Mouse (Mus musculus) kidney, postnatal 4 days (tissue): ENCODE results near the gene Aldh2.
A peak's percentile ranks its signal among the peaks of the same experiment; 100 is the strongest.
"Not testable (repeated sequence)": the region's sequence is repeated elsewhere in the genome, so short reads cannot be mapped to it uniquely, and the experiment has no call there.

Source experiments
- DNase-seq, 2 experiments: peaks; one replicate each; pipeline ENCODE4 v3.0.0; 2021; ENCODE audit warnings: mixed read lengths in 2 of 2

The Aldh2 gene

DNA sequence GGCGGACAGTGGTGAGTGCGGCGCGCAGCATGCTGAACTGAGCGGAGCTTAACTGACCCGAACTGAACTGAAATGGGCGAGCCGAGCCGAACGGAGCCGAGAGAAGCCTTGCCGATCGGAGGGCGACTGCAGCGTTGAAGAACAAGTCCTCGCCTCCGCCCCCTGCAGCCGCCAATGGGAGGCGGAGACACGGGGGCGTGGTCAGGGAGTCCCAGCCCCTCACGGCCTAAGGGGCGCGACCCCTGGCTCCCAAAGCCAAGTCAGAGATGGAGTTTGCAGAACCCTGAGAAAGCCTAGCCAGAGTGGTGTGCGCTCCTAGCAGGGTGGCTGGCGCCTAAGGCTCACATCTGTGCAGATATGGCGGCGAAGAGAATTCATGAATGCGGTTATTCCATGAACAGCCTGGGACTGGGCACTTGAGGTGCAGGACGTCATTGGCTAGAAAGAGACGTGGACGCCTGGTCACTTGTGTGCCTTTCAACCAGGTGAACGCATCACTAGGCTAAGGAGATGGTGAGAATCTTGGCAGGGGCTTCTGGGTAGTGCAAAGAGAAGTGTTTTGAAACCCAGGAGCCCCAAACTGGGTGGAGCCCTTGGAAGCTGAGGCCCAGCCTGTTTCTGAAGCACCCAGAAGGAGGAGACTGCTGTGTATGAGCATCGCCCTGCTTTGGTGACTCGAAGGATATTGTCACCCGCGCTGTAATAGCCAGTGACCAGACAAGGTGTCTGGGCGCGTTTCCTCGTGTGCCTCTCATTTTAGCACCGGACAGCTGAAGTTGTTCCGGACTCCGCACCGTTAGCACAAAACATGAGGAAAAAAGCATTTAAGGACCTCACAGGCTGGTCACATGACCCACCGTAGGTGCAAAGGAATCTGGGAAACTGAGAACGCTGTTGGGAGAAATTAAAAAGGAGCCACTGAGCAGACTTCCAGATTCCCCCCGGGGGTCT is at the start of gene Aldh2:
TSS of gene Aldh2 (minus strand) at position 374 of the 951 bp plus-strand sequence.
- DNase-seq: peak; percentile 90 to 95

DNA sequence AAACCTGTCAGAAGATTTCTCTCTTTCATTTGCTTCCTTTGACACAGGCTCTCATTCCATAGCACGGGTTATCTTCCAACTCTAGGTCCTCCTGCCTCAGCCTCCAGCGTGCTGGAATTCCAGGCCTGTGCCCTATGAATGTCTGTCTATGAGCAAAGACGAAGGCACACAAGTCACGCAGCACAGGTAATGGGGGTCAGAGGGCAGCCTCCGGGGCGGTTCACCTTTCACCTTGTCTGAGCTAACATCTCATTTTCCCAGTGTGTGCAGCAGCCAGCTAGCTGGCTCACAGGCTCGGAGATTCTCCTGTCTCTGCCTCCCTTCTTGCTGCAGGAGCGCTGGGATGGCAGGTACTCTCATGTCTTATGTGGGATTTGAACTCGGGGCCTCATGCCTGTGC is 46.0 kb upstream of the Aldh2 start:
- no peak for DNase-seq

DNA sequence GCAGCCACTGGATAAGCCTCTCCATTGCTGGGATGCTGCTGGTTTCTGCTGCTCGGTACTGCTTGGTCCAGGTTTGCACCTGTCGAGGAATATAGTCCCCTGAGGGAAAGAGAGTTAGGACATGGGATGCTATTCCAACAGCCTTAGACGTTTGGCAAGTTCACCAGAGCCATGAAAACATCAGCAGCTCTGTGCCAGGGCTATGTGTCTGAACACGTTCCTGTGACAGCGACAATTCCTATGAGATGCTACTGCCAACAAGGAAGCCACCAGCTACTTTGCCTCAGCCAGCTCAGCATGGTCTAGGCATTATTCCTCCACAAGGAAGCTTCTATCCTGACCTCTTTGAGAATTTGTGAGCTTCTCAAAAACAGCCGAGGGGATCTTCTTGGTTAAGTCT is 43.7 kb upstream of the Aldh2 start:
- no peak for DNase-seq

DNA sequence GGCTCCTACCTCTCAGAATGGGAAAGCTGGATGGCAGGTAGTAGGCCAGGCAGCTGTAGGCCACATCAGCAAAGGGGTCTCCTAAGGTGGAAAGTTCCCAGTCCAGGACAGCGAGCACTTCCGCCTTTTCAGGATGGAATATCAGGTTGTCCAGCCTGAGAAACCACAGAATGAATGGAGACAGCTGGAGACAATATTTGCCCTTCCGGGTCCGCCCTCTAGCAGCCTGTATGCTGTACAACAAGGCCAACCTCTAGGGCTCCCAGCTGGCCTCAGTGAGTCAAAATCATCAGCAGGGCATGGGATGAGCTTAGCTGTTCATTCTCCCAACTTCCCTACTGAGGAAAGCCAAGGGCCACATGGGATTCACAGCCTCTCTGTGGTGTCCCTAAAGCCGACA is 41.0 kb upstream of the Aldh2 start:
- DNase-seq: no peak

DNA sequence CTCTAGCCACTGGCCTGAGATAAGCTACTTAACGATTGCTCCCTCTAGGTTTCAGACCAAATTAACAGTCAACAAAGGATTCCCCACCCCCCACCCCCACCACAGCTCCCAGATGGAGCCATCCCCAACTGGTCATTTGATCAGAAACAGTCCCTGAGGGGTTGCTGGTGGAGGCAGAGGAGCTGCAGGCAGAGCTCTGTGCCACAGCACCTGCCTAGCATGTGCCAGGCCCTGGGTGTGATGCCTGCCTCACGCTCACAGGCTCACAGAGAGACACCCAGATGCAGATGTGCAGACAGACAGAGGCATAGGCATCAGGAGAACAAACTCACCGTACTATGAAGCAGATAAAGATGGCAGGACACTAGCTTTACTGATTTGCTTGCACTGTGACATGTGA is 39.2 kb upstream of the Aldh2 start:
- DNase-seq: no peak

DNA sequence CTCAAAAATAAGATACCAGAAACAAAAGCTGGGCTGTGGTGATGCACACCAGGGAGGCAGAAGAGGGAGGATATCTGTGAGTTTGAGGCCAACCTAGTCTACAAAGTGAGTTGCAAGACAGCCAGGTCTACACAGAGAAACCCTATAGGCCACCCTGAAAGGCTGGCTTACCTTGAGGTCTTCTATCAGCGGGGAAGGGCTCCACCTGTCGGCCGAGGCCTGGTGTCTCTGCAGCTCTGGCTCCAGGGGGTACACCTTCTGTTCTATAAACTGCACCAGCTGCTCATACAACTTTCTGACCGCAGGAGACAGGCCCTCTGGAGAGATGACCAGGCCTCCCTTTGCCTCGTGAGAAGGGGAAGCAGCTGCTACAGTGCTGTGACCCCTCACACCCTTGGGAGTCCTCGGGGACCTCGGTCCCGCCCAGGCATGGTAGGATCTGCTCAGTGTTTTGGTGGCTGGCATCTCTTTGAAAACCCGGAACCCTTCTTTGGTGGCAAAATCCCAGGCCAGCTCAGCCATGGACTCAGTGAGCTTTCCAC is 37.6 kb upstream of the Aldh2 start:
- peak; percentile 41 to 50 for DNase-seq

DNA sequence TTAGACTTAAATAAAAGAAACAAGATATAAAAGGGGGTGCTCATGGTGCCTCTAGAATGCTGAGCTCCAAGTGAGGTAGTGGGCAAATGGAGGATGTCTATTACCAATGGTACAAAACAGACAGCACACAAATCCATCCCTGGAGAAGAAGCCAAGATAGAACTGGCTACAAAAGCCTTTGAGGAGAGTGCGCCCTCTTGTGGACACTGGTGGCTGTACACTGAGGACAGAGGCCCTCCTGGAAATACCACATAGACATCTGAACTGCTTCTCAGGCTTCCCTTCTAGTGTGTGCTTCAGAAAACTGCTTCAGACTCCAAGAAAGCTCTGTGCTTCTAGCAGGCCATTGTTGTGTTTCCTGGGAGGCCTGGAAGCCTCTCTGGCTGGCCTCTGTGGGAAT is 34.2 kb upstream of the Aldh2 start:
- peak; percentile 87 to 88 for DNase-seq

DNA sequence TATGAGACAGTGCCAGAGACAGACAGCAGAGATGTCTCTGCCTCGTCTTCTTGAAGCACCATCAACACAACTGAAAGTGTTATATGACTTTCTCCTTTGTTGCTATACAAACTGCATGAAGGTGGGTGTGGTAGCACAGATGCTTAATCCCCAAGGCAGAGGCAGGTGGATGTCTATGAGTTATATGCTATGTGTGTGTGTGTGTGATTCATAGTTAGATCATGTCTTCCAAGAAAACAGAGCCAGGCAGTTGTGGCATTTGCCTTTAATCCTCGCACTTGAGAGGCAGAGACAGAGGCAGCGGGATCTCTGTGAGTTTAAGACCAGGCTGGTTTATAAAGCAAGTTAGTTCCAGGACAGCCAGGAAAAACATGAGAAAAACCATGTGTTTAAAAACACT is 29.6 kb upstream of the Aldh2 start:
- no peak for DNase-seq

DNA sequence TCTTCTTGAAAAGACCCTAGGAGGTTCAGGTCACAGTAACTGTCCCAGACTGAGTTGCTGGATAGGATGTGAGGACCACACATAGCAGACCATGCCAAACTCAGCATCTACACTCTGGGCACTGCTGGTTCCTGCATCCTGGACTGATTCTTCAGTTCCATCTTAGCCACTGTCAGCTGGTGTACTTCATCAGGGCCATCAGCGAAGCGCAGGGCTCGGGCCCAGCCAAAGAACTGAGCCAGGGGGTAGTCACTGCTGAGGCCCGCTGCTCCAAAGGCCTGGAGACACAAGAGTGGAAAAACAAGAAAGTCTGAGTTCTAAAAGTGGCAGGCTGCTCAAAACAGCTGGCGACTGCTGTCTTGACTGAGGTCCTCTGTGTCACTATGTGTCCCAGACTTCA is 27.5 kb upstream of the Aldh2 start:
- no peak for DNase-seq

DNA sequence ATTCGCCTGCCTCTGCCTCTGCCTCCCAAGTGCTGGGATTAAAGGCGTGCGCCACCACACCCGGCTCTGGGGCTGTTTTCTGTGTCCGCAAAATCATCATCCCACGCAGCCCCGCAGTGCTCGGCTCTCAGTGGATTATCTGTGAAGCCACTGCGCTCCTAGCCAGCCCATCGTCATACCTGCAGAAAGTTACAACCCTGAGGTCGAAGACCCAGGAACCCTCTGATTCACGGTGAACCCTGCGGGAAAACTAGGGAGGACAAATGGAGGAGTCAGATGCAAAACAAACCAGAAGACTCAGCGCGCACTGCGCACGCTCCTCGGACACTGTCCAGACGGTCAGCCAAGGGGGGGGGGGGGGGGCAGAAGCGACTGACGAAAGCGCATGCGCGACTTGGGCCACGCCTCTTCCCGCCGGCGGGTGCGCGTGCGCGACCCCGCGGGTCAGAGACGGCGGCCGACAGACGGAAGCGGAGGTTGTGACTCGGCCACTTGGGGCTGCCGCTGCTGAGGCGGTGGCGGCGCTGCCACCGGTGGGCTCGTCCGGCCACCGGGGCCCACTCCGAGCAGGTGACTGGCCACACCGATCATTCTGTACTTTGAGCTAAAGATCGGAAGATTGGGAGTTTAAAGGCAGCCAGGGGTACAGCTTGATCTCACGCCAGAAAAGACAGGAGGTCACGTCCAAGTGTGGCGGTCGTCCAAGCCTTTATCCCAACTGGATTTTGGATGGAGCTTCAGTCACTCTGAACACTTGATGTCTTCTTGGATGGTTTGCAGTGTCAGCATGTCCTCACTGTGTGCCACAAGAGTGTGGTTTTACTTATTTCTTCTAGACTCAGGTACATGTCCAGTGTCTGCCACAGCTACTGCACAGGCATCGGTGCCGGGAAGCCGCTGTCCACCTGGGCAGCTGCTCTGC is 25.2 kb upstream of the Aldh2 start, which contains the start of gene Acad12:
TSS of gene Acad12 (minus strand) at position 347 of the 922 bp plus-strand sequence.
- peak; percentile 89 to 93 for DNase-seq

DNA sequence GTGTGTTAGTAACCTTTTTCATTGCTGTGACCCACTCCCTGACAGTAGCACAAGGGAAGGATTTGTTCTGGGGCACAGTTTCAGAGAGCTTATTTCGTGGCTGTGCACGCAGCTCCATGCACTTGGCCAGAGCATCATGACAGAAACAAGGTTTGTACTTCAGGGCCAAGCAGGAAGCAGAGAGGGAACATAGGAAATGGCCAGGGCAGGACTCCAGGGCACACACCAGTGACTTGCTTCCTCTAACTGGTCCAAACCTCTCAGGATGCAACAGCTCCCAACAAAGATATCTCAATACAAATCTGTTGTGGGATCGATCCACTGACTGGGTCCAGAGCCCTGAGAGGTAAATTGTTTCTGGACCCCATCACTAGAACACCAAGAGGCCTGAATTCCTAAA is 21.3 kb upstream of the Aldh2 start:
- not testable (repeated sequence) for DNase-seq

DNA sequence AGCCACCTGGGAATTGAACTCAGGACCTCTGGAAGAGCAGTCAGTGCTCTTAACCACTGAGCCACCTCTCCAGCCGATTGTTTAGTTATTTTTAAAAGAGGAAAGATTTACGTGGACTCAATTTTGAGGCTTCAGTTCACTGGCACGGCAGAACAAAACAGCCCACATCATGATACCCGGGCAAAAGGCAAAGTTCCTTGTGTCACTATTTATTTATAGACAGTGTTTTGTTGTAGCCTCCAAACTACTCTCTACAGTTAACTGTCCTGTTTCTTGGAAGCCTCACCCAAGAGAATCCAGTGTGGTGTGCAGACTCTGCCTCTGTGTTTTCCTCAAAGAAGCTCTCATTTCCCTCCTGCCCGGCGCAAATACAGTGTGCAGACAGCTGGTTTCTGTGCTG is 18.4 kb upstream of the Aldh2 start:
- DNase-seq: no peak

DNA sequence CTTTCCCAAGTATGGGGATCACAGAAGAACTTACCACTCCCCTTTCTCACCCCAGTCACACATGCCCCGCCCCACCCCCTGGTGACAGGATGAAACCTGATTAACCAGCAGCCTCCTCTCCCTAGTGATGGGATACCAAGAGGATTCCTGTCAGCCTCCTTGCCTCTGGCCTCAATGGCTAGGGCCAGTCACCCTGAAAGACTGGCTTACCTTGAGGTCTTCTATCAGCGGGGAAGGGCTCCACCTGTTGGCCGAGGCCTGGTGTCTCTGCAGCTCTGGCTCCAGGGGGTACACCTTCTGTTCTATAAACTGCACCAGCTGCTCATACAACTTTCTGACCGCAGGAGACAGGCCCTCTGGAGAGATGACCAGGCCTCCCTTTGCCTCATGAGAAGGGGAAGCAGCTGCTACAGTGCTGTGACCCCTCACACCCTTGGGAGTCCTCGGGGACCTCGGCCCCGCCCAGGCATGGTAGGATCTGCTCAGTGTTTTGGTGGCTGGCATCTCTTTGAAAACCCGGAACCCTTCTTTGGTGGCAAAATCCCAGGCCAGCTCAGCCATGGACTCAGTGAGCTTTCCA is 16.0 kb upstream of the Aldh2 start:
- DNase-seq: not testable (repeated sequence)

DNA sequence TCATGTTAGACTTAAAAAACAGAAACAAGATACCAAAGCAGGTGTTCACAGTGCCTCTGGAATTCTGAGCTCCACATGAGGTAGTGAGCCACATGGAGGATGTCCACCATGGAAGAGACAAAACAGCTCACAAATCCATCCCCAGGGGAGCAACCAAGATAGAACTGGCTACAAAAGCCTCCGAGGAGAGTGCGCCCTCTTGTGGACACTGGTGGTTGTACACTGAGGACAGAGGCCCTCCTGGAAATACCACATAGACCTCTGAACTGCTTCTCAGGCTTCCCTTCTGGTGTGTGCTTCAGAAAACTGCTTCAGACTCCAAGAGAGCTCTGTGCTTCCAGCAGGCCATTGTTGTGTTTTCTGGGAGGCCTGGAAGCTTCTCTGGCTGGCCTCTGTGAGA is 12.5 kb upstream of the Aldh2 start:
- peak; percentile 89 to 90 for DNase-seq

DNA sequence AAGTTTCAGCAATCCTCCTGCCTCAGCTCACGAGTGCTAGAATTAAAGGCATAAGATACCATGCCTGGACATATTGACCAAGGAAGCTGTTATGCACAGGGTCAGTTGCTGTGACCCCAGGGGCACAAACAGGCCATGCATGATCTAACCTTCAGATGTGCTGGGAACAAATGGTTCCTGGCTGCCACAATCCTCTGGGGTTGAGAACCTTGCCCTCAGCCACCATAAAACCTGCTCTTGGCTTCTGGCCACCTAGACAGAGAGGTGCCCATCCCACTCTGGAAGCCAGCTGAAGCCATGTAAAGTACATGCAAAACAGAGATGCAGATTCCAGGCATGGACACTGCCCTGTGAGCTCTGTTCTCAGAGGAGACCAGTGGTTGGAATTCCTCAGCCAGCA is 10.2 kb upstream of the Aldh2 start:
- DNase-seq: not testable (repeated sequence)

DNA sequence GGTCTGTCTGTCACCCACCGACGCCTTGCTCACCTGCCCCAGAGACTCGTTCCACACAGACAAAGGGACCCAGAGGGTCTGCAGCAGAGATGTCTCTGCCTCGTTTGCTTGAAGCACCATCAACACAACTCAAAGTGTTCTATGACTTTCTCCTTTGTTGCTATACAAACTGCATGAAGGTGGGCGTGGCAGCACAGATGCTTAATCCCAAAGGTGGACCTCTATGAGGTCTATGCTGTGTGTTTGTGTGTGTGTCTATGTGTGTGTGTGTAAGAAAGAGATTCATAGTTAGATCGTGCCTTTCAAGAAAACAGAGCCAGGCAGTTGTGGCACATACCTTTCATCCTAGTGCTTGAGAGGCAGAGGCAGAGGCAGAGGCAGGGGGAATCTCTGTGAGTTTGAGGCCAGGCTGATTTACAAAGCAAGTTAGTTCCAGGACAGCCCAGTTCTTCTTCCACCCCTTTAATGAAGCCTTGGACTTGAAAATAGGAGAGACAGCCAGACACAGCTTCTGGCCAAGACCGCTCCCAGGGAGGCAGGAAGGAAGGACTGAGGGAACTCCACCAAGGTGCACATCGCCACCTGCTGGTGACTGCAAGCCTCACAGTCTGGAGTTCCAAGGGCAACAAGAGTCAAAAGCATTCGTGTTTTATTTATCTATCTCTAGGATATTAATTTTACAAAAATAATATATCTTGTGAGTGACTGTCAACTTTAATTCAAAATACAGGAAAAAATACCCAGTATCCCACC is 8.1 kb upstream of the Aldh2 start:
- peak; percentile 95 to 96 for DNase-seq

DNA sequence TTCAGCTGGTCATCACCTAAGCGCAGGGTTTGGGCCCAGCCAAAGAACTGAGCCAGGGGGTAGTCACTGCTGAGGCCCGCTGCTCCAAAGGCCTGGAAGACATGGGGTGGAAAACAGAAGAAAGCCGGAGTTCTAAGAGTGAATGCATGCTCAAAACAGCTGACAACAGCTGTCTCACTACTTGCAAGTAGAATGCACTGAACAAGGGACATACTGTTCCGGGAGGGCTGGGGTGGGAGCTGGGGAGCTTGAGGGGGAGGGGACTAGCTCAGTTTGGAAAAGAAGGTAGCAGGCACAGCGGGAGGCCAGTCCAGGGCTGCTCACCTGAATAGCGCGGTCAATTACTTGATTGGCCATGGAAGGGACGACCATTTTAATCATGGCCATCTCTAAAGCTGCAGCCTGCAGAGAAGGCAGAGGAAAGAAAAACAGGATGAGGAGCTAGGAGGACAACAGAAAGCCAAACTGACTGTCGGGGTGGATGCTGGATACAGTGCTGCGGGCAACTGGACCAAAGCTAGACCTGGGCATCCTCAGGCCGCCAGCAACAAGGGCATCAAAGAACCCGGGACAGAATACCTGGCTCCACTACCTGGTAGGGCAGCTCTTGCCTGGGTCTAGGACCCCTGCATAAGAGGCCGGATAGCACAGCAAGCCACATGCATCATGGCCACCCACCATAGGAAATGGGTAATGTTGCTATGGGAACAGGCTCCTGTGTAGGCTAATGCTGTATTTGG is 5.4 kb upstream of the Aldh2 start:
- peak in 1 of 2 experiments; percentile 16 for DNase-seq

DNA sequence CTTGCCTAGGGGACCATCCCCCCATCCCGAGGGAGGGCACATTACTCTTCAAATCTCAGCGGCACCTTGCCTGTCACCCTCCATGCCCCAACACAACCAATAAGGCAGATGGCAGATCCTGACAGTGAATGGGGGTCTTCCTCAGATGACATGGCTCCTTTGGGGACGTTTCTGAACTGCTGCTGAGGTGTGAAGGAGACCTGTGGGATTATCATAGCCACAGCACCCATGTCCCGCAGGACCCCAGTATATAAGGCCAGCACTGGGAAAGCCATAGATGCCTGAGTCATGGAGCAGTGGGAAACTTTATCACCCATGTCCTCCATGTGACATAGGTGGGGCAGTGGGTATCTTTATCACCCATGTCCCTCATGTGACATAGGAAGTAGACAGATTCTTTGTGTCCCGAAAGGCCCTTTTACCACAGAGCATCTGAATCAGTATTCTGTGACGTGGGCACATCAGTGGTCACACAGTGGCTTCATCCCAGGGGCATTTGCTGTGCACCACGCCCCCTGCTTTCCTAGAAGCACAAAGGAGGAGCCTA is 4.4 kb upstream of the Aldh2 start:
- no peak for DNase-seq

DNA sequence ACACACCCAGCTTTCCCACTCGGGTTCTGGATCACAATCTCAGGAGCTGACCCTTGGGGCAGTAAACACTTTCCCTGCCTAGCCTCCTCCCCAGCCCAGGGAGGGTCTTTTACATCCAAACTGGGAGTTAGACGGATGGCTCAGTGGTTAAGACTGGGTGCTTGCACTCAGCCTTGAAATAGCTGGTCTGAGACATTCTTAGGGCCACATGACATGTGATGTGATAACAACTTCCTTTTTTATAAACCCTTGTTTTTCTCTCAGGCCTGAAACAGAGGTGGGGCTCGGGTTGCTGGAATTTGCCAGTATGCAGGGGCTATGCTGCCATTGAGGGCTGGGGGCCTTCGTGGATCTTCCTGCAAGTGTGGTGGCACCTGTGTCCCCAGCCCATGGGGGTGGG is 3.7 kb upstream of the Aldh2 start:
- DNase-seq: no peak

DNA sequence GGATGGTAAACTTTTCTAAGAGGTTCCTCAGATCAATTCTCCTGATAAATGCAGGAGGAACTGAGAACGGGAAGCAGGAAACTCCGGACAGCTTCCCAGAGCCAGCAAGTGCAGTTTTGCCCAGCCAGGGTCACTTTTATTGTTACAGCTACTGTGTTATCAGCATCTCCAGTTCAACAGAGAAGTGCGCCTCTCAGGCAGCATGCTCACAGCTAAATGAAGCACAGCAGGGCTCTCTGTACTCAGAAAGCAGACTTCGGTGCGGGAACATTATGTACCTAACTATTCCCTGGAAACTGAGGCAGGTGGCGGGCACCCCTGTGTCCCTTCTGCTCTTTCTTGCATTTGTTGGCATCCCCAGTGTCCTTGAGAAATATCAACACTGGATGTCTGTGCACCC is 2.6 kb upstream of the Aldh2 start:
- no peak for DNase-seq

DNA sequence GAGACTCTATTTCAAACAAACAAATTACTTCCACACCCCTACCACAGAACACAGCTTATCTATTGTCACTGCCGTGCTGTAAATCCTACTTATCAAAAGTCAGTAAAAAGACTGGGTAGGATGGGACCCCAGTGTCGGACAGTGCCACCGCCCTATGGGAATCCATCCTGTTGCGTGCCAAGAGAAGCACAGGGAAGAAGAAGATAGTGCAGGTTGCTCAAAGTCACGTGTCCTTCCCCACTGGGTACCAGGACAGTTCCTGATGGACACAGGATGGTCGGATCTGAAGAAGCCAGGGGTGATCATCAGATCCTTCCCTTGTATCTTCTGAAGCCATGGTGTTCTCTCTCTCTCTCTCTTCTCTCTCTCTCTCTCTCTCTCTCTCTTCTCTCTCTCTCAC is 2.1 kb upstream of the Aldh2 start:
- DNase-seq: no peak
